ENCODE assay signal across 7 mouse cellular contexts in the genomic region with DNA sequence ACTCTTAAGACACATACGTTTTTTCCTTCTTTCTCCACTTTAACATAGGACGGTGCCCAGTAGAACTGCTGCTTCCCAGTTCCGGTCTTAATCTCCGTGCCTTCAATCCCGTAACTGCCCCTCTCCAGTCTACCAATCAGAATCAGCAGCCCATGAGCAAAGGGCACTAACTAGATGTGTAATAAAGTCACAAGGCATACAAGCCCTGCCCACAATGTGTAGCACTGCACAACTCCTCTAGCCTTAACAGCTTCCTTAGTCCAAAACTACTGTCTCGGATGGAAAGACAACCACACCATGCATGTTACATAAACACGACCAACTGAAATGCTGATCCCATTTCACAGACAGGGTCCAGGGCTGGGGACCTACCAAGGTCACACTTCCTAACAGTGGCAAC. TPM values are rescaled to one million over a fixed set of nuclear protein-coding genes. Genes with fewer than 3 reads are reported as not detected.
DNase-seq lines count a peak whose midpoint lies in the region; ATAC-seq and TF ChIP-seq lines count a peak whose summit lies in the region.

No protein-coding gene starts in this region.

- peak overlapping the region; percentile 62 for H3K9ac ChIP-seq in forebrain, embryonic 11.5 days (ENCODE audit: low read length)
- peak overlapping the region; percentile 78 for H3K9ac ChIP-seq in kidney, postnatal 0 days (ENCODE audit: low read depth, low read length)

- 80% methylated on average over 7 of the region's 7 CpGs for WGBS in forebrain, embryonic 11.5 days
- 49% methylated on average over 7 of the region's 7 CpGs for WGBS in kidney, postnatal 0 days
- WGBS in midbrain, embryonic 10.5 days, result 75% methylated on average over 7 of the region's 7 CpGs

- peak overlapping the region; percentile 81 for H3K4me2 ChIP-seq in forebrain, embryonic 11.5 days (ENCODE audit: low read depth, low read length, severe bottlenecking)
- H3K4me2 ChIP-seq in kidney, postnatal 0 days (ENCODE audit: low read length), result peak overlapping the region; percentile 77

- no peaks in the 10 kb centered on the region for H3K9me3 ChIP-seq in forebrain, embryonic 11.5 days (ENCODE audit: control insufficient read depth, low read length)
- no peaks in the 10 kb centered on the region for H3K9me3 ChIP-seq in kidney, postnatal 0 days (replicated peaks; ENCODE audit: low read length)
- H3K9me3 ChIP-seq in midbrain, embryonic 10.5 days (replicated peaks), result no peaks in the 10 kb centered on the region

- H3K4me3 ChIP-seq in forebrain, embryonic 11.5 days (ENCODE audit: low read depth, low read length), result peak overlapping the region; percentile 79
- peak overlapping the region; percentile 73 for H3K4me3 ChIP-seq in kidney, postnatal 0 days (replicated peaks; ENCODE audit: low read depth, low read length)
- H3K4me3 ChIP-seq in midbrain, embryonic 10.5 days, result peak overlapping the region; percentile 87

- DNase-seq in 3T3-L1 (ENCODE audit: low read depth, low spot score), result peak; percentile 42
- peak; percentile 26 for DNase-seq in 416B (ENCODE audit: low read depth)
- DNase-seq in forebrain, embryonic 11.5 days (ENCODE audit: low spot score), result no peak
- peak; percentile 29 for DNase-seq in kidney, postnatal 0 days (ENCODE audit: low spot score)
- DNase-seq in midbrain, embryonic 10.5 days (ENCODE audit: low spot score), result no peak
- DNase-seq in left cerebral cortex, adult 18-20 months (ENCODE audit: low spot score in 2 of 2), result no peak
- DNase-seq in T-cell, adult 2 months (ENCODE audit: low spot score), result no peak

- no peaks in the 10 kb centered on the region; the same call in 1 of the 2 replicates for H3K36me3 ChIP-seq in forebrain, embryonic 11.5 days (ENCODE audit: control insufficient read depth, insufficient read depth, low read length)
- H3K36me3 ChIP-seq in kidney, postnatal 0 days (ENCODE audit: insufficient read depth, low read length), result 0 out of 2 replicates have a peak, but pooled peaks cover 7% of the 10 kb centered on the region
- peaks cover 64% of the 10 kb centered on the region for H3K36me3 ChIP-seq in midbrain, embryonic 10.5 days

- peaks cover 8% of the 10 kb centered on the region; the same call in 1 of the 2 replicates for H3K4me1 ChIP-seq in forebrain, embryonic 11.5 days (replicated peaks; ENCODE audit: control insufficient read depth, insufficient read depth, low read length)
- peaks cover 7% of the 10 kb centered on the region; the same call in 1 of the 2 replicates for H3K4me1 ChIP-seq in kidney, postnatal 0 days (replicated peaks; ENCODE audit: insufficient read depth, low read length)
- peaks cover 30% of the 10 kb centered on the region for H3K4me1 ChIP-seq in midbrain, embryonic 10.5 days

- TF ChIP-seq CTCF in kidney, postnatal 0 days (IDR thresholded peaks at IDR 0.05; ENCODE audit: low read depth), result no peak

- ATAC-seq in forebrain, embryonic 11.5 days (replicated peaks; ENCODE audit: low FRiP score), result no peak; the same call in 1 of the 2 replicates
- ATAC-seq in kidney, postnatal 0 days (replicated peaks; ENCODE audit: low FRiP score, low read depth), result peak; percentile 14

- H3K27me3 ChIP-seq in forebrain, embryonic 11.5 days (ENCODE audit: control insufficient read depth, insufficient read depth, low read length), result no peaks in the 10 kb centered on the region
- no peaks in the 10 kb centered on the region for H3K27me3 ChIP-seq in kidney, postnatal 0 days (ENCODE audit: insufficient read depth, low read length)
- H3K27me3 ChIP-seq in midbrain, embryonic 10.5 days (ENCODE audit: low read depth, poor library complexity, severe bottlenecking), result no peaks in the 10 kb centered on the region

- no peak overlapping the region for H3K27ac ChIP-seq in forebrain, embryonic 11.5 days (ENCODE audit: low read depth, low read length)
- H3K27ac ChIP-seq in kidney, postnatal 0 days, result peak overlapping the region; percentile 99
- peak overlapping the region; percentile 95 for H3K27ac ChIP-seq in midbrain, embryonic 10.5 days (replicated peaks)

RNA-seq across cellular contexts. Expression of gene Smim27, which starts 1.7 kb away (rescaled TPM):
- 28.8 and 30.1 TPM in 2 replicates for polyA plus RNA-seq in forebrain, embryonic 11.5 days (2014; fragmentation: Nextera tagmentation; extraction: Ambion mirVana)
- polyA plus RNA-seq in kidney, postnatal 0 days (2015; fragmentation: Nextera tagmentation; extraction: Ambion mirVana), result 54.9 and 62.9 TPM in 2 replicates
- 24.4 and 28.6 TPM in 2 replicates for polyA plus RNA-seq in midbrain, embryonic 10.5 days (2016; fragmentation: Nextera tagmentation; extraction: Ambion mirVana)
- total RNA-seq in left cerebral cortex, adult 18-20 months (2021), result 10 to 100 TPM; 12.6 to 13.6 TPM

RNA-seq across cellular contexts. Expression of gene Topors, which starts 2.0 kb away (rescaled TPM):
- 51.3 and 54.2 TPM in 2 replicates for polyA plus RNA-seq in forebrain, embryonic 11.5 days (2014; fragmentation: Nextera tagmentation; extraction: Ambion mirVana)
- 30.8 and 35.5 TPM in 2 replicates for polyA plus RNA-seq in kidney, postnatal 0 days (2015; fragmentation: Nextera tagmentation; extraction: Ambion mirVana)
- polyA plus RNA-seq in midbrain, embryonic 10.5 days (2016; fragmentation: Nextera tagmentation; extraction: Ambion mirVana), result 45.4 and 46.9 TPM in 2 replicates
- total RNA-seq in left cerebral cortex, adult 18-20 months (2021), result 10 to 100 TPM; 20.2 to 21.6 TPM

RNA-seq across cellular contexts. Expression of gene Ndufb6, which starts 11.5 kb away (rescaled TPM):
- polyA plus RNA-seq in forebrain, embryonic 11.5 days (2014; fragmentation: Nextera tagmentation; extraction: Ambion mirVana), result 279 and 281 TPM in 2 replicates
- 524 and 542 TPM in 2 replicates for polyA plus RNA-seq in kidney, postnatal 0 days (2015; fragmentation: Nextera tagmentation; extraction: Ambion mirVana)
- 300 and 311 TPM in 2 replicates for polyA plus RNA-seq in midbrain, embryonic 10.5 days (2016; fragmentation: Nextera tagmentation; extraction: Ambion mirVana)
- 100 to 1,000 TPM; 180 to 195 TPM for total RNA-seq in left cerebral cortex, adult 18-20 months (2021)

RNA-seq across cellular contexts. Expression of gene Ddx58, which starts 28.1 kb away (rescaled TPM):
- polyA plus RNA-seq in forebrain, embryonic 11.5 days (2014; fragmentation: Nextera tagmentation; extraction: Ambion mirVana), result 3.0 and 3.4 TPM in 2 replicates
- polyA plus RNA-seq in kidney, postnatal 0 days (2015; fragmentation: Nextera tagmentation; extraction: Ambion mirVana), result 11.9 and 14.0 TPM in 2 replicates
- polyA plus RNA-seq in midbrain, embryonic 10.5 days (2016; fragmentation: Nextera tagmentation; extraction: Ambion mirVana), result 2.6 and 3.4 TPM in 2 replicates
- total RNA-seq in left cerebral cortex, adult 18-20 months (2021), result 1 to 10 TPM; 4.0 to 4.4 TPM

Comparison
In these comparisons a context has a peak if more than half of its experiments do, and no peak if none do; other contexts are left out.
1. DNase-seq: peak in 3T3-L1 (single experiment), 416B (single experiment) and kidney, postnatal 0 days (single experiment); none in forebrain, embryonic 11.5 days (single experiment), midbrain, embryonic 10.5 days (single experiment), left cerebral cortex, adult 18-20 months (0 of 2) and T-cell, adult 2 months (single experiment).
2. Peak in every context shown above with its lines, with median percentiles within 50 percentile points of each other: H3K4me3 ChIP-seq.